Mouse (Mus musculus): ENCODE measurements at regions not wholly inside any gene's neighbourhood (a gene's known extent, or its start where the extent isn't known, plus 50 kb on each side); places are given as distances from the start of the nearest gene placed in this dataset.

DNA sequence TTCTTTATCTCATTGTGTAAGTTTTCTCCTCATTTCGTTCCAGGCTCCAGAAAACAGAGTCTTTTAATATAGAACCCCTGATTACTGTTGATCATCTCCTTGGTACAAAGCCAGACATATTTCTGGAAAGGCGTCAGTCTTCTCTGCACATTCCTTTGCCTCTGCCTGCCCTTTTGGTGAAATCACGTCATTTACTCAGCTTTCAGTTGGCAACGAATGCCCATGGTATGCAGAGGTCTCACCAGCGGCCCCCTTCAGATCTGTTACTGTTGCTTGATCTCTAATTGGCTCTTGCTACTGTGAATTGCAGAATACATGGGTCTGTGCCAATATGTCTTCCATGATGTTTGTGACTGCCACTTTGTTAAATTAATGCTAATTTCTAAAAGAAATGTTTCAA lies 412.0 kb upstream of the Pitx2 start:
- DNase-seq: no peak

DNA sequence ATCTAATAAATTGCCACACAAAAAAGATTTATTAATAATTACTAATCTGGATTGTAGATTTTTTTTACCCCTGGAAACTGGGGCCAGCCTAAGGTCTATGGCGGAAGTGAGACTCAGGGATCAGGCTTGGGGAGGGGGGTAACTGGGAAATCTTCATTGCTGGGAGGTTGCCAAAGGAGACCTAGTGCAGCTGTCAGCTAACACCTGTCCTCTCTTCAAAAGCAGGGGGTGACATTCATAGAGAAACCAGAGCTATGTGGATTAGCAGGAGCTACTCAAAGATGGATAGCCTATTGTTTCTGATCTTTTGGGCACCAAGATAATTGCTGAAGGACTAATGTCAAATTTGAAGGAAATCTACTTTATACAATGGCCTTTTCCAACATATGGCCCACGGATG lies 403.7 kb upstream of the Pitx2 start:
- DNase-seq: no peak

DNA sequence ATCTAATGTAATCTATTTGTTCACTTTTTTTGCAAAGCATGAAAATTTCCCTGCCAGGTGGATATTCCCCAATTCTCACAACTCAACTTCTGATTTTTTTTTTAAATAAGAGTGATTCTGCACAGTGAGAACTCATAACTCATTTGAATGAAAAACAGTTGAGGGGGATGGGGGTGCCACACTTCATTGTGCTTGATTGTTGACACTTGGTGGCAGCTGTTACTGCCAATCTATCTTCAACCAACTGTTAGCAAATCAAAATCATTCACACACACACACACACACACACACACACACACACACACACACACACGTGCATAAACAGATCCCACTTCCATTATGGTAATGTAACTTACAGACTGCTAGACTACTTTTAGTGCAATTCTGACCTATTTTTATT lies 401.8 kb upstream of the Pitx2 start:
- no peak for DNase-seq

DNA sequence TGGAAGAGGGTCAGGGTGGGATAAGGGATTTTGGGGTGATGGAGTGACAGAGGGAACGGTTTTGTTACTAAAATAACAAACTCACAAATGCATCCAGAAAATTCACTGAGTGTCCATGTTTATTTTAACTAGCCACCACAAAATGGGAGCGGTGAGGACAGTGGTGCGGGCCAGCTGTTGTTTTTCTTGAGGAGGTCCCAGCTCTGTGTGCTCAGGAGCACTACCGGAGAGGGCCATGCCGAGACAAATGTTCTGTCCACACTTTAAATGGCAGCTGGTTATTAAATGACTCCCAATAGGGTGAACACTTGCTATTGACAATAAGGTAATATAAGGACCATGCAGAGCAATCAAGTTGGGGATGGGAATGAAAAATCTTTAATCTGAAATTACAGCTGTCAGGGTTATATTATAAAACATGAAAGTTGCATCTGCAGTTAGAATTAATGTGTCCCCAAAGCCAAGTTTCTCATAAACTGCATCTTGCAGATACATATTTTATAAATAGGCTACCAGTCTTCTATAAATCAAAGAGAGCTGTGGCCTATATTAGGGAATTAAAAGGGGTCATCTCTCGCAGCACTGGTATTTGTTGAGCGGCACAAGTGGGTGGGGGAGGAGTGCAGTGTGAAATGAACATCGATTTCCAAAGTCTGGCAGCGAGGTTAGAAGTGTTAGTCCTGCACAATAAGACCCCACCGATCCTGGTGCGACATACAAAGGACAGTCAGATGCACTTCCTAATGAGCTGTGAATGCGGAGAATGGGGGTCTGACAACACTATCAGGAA lies 370.1 kb upstream of the Pitx2 start:
- DNase-seq: no peak

DNA sequence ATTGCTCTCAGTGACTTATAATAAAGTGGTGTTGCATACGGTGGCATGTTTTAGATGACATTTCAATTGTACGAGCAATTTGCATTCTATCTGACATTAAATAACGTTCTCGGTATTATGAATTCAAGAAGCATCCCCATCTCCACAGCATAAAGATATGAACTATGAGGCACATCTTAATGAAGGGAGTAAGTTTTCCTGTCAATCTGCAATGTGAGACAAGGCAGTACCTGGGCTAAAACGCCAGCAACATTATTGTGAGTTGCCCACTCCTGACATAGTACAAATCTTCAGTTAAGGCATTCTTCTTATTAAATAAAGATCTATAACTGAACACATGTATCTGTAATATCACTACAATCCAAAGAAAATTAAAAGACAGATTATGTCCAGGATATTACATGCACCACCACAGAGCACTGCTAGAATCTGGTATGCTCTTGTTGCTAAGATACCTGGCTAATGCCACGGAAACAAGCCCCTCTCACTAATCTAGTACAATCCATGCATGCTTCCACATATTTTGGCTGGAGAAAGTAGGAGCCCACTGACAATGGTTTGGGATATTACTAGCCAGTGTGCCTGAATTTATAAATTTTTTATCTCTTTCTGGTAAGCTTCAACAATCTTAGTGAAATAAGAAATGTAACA lies 349.2 kb upstream of the Pitx2 start:
- DNase-seq: no peak

DNA sequence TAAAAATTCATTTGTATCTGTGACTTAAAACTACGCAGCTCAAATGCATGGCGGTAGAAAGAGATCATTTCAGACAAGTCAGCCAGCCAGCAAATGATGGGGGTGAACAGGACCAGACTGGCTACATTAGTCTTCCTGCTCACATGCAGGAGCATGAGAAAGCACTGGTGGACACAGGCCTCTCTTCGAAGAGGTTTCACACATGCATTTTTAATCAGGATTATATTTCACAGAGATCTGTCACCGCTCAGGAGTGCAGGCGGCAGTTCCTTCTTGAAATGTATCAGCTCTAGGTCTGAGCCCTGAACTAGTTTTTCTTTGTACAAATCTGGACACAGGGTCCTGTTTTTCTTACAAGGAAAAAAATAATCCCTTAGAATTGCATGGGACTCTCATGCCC lies 343.2 kb upstream of the Pitx2 start:
- no peak for DNase-seq

DNA sequence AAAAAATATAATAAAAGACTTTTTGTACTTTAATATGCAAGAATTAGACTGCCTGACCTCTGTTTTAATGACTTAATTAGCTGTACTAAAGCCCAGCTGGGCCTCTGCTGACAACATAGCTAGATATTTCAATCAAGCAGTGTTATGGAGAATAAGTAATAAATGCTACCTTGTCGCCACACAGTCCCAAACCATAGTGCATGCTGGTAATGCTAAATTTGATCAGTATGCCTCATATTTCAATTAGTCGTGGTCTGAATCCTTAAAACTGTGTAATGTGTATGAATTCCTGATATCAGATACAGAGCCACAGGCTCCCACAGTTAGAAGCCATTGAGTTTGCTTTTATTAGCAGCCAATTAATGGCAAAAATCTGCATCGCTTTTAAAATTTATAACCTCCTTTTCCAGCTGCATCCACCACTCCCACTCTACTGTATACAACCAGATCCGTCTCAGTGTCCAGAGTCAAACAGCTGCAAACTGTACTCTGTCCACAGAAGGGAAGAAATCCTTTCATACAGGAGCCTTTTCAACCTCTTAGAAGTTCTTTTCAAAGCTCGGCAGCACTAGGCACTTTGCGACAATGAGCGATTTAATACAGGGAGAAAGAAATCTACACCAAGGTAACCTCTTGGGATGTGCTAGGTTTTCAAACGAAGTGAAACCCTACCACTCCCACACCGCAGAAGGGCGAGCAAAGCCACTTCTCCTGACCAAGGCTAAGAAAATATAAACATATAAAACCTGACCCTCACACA lies 317.8 kb upstream of the Pitx2 start:
- DNase-seq: no peak

DNA sequence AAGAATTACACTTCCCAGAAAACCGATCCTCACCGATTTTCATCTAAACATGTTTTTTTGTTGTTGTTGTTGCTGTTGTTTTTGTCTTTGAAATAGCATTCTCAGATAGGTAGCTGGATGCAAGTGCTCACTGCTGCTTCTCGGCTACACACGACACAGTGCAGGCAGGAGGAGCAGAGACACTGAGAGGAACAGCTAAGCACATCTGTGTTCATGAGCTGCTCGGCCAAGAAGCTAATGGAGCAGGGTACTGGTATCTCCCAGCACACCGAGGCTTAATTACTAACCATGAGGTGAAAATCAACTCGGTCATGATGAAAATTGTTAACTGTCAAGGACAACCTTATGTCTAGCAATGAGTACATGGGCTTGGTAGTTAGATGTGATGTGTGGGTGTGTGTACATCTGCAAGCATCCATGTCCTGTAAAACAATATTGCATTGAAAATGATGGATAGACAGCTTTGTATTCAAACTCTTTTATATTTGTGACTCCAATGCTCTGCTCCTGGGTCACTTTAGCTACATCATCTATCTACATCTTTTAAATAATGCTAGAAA lies 316.0 kb upstream of the Pitx2 start:
- no peak for DNase-seq

DNA sequence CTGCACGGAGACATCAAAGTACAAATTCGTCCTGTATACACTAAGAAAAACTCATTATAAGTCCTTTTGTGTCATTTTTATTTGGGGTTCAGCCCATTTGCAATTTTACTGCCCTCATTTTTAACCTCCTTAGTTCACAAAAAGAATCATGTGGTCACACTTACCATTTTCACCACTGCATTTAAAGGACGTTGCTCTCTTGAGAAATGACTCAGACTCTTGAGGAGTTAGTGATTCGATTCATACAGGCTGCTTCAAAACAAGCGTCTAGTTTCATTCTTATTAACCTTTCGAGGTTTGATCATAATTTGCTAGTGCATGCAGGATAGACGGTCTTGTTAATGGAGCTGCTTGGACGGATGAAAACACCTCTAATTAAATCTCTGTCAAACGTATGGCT lies 313.0 kb upstream of the Pitx2 start:
- DNase-seq: no peak

DNA sequence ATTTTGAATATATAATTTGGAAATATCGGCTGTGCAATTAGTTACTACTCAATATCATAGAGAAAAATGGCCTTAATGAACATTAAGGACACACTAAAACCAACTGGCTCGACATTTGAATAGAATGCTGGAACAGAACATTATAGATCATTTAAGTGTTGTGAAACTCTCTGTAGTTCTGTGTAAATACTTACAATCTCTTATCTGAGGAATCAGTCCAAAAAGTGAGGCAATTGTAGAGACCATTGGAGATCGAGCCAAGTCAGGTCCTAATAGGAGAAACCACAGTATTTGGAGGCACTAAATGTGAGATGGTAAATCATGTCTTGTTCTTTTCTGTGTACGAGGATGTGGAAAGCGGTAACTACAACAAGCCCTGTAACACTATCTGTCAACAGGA lies 308.6 kb upstream of the Pitx2 start:
- no peak for DNase-seq

DNA sequence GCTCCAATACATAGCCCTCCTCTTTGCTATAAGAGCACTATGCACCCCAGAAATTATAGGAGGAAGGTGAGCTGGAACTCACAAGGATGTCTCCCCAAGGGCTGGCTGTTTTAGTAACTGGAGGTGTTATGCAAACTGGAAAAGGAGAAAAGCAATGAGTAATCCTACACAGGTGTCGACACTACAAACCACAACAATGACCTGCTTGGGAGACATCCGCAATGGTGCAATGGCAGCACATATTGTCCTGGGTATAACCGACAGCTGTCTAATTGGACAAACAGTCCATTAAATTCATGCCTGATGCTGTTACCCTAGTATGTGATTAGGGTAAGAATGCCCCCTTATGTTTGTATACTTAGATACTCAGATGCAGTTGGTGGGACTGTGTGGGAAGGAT lies 303.1 kb upstream of the Pitx2 start:
- no peak for DNase-seq

DNA sequence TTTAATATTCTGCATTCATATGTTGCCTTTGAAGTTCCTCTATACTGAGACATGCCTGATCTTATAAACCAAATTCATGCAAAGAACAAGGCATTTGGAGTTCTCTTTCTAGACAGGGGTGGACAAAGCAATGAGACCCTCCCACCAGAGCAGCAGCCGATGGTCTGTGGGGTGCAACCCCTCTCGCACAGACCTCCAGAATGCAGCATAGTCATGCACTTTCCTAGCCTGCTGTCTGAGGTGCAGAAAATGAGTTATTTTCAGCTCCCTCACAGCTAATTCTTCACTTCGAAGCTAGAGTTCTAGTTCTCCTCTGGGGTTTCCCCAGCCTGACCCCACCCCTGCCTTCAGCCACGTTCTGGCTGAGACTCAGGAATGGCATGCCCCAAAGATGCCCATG lies 288.6 kb upstream of the Pitx2 start:
- DNase-seq: no peak

DNA sequence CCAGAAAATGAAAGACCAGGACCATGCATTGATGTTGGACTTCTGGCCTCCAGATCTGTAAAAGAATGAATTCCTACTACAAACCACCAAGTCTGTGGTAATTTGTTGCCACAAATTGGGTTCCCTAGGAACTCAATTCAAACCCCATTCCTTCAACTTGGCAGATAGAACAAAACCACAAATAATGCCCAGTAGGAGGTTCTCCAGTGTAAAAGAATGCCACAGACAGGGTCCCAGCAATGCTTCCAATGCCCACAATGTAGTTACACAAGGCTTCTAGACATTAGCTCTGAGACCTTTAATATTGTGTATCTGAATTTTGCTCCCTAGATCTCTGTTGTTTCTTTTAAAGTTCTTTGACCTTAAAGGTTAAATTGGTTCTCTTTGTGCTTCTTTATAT lies 278.2 kb upstream of the Pitx2 start:
- no peak for DNase-seq

DNA sequence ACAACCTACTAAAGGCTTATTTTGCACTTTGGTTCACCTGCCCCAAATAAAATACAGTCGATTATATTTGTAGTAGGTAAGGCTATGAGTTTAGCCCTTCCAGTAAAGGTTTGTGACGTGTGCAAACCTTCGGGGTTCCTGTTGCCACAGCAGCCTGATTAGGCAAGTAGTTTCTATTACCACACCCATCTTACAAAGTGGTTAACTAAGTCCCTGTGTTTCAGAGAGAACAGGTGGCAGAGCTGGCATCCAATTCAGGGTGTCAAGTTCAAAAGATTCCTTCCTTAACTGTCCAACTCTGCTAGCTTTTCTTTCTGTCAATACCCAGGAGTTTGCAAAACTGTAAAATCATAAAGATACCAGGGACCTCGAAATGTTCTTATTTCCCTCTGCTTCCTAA lies 277.5 kb upstream of the Pitx2 start:
- DNase-seq: no peak

DNA sequence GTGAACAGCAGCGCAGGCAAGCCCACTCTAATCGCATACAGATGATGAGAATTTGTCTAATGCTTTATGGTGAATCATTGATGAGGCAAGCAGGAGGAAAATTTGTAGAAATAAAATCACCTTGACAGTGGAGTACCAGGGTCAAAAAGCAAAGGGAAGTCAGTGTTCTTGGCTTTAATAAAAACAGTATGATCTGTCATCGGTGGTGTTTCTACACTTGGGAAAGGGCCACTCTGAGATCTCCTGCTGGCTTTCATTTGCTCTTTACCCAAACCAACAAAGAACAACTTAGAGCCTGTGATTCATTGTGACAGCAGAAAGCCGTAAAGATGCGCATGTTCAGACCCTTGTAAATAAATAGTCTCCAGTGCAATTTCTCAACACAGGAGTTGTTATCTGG lies 261.1 kb upstream of the Pitx2 start:
- DNase-seq: no peak

DNA sequence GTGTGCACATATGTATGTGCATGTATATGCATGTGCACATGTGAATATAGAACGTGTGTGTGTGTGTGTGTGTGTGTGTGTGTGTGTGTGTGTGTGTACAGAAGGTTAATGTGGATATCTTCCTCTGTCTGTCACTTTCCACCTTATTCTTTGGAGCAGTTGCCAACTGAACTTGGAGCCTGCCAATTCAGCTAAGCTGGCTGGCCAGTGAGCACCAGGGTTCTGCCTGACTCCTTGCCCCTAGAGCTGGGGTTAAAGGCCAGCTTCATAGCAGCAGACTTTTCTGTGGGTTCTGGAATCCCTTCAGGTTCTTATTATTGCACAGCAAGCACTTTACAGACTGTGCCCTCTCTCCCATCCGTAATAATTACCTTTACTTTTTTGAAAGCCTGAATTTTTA lies 258.5 kb upstream of the Pitx2 start:
- peak; percentile 14 to 45 for DNase-seq

DNA sequence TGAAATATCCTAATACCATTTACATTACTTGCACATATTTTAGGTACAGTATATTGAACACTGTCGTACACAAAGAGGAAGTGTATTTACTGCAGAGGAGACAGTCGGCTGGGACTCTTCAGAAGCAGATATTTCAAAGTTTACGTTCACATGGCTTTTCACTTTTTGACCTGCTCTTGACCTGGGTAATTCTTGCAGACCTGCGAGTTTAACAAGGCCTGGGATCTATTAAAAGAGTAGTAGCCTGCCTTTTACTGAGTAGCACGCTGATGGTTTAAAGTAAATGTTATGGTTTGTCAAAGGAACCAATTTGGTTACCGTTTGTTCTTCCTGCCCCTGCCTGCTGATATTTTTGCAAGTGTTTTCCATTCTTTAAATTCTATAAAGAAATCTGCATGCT lies 255.0 kb upstream of the Pitx2 start:
- DNase-seq: no peak

DNA sequence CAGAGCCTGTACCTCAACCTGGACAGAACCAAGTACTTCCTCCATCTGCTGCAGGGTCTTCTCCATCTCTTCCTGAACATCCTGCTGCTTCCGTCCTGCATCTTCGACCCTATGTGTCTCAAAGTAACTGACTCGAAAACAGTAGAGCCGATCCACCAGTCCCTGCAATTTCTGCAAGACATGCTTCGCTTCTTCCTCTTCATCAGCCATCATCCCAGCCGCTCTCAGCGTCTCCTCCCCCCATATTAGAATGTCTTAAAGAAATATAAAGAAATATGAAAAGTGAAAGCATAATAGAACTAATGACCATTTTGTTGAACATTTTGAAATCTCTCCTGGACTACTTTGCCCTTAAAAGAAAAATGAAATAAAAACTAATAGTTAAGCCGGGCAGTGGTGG lies 244.8 kb upstream of the Pitx2 start:
- no peak for DNase-seq

DNA sequence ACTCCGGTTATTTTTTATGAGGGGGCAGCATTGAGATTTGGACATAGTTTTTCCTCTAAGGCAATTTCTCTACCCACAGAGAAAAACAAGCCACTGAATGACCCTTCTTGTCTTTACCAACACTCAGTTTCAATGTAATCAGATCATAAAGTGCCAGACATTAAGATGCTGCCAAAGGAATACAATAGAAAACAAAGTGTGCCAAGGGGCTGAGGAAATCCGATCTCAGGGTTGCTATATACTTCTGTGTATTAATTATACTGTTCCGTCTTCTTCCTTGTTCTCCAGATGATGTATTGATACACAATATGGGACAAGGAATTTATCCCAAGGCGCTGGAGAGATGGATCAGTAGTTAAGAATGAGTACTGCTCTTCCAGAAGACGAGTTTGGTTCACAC lies 222.9 kb upstream of the Pitx2 start:
- DNase-seq: no peak

DNA sequence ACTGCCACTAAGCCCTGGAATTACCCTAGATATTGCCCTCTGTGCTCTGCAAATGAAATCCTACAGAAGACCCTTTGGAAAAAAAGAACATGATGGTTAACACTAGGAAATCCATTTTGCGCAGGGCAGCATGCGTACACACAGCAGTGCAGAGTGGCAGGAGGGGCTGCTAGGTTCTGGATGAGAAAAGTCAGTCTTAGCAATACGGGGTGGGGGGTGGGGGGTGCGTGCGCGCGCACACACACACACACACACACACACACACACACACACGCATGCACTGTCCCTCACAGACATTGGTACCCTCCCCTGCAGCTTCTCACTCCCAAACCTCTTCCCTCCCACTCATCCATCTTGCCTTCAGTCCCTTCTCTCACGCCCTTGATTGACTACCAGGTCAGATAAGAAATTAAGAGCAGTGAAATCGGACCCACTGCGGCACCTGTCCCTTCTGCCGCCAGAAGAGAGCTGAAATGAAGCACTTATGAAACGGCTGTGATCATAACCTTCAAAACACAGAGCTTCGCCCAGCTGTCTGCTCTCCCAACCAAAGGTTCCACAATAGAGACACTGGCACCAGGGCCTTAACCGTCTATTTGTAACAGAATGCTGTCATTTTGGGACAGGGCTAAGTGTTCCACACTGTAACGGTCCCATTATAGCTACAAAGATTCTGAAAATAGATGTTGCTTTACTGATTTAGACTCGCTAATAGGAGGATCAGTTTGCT lies 209.3 kb upstream of the Pitx2 start:
- no peak for DNase-seq

DNA sequence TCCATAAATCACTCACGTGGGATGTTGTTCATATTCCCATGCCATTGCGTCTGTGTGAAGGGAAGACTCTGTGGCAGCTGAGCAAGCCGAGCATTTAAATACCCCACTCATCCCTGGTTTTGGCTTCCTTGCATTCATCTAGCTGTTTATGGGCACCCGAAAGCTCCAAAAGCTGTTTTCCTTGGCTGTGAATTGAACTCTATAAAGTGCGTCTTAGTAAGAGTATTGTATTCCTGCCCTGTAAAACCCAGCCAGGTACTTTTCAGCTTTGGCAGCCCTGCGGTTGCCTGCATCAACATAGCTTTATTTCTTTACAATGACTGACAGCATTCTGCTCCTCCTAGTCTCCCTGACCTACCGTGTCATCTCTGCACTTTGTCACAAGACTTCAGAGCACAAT lies 196.8 kb upstream of the Pitx2 start:
- no peak for DNase-seq

DNA sequence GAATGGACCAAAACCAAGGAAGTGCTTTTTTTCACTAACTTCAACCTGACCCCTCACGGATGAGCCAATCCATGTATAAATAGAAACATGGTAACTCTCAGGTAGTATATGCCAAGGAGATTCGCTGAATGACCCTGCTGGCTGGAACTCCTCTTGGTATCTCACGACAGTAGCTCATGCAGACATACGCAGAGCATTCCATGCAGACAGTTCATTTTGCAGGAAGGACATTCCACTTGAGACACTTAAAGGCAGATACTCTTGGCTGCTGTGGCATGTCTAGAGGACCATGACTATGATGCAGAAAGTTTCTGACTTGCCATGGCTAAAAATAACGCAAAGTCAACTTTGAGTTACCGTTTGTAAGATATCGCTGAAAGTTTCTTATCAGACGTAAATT lies 195.6 kb upstream of the Pitx2 start:
- DNase-seq: no peak

DNA sequence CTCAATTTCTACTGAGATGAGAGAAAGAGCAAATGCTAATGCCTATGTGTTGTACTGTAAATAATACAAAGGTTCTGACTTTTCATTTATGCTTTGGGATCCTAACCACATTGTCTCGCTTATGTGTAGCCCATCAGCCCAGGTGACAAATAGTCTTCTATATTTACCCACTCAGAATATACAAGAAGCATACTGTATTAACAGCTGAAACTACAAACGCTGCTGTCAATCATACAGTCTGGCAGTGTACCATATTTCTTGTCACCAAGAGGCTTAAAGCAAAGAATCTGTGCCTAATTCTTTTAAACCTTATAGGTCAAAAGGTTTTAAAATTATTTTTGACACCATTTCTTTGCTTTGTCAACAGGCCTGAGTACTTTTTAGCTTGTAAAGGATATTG lies 160.8 kb upstream of the Pitx2 start:
- DNase-seq: no peak

All from kidney, postnatal 25 days (tissue).